Mouse (Mus musculus): ENCODE data around the gene Col6a5. TPM values are rescaled to one million over a fixed set of nuclear protein-coding genes. Genes with fewer than 3 reads are reported as not detected.

Gene Col6a5
- polyA plus RNA-seq, 1 experiment from 2014 or later: 0.21 TPM

GRCm38 (mm10) chr9:105887521-105887920 lies 72.9 kb downstream of the Col6a5 start:
- Histone ChIP-seq H3K27me3 (replicated peaks; ENCODE audit: insufficient read depth, low read length) (no peaks in the 10 kb centered on the region), H3K27ac (ENCODE audit: low read length) (no peak overlapping the region), H3K4me1 (ENCODE audit: insufficient read depth, low read depth, low read length) (no peaks in the 10 kb centered on the region), H3K9me3 (ENCODE audit: low read length) (no peaks in the 10 kb centered on the region), H3K9ac (replicated peaks; ENCODE audit: low read depth) (no peak overlapping the region), H3K4me3 (ENCODE audit: low read depth, low read length) (no peak overlapping the region), H3K36me3 (ENCODE audit: insufficient read depth, low read length) (no peaks in the 10 kb centered on the region), H3K4me2 (replicated peaks; ENCODE audit: low read depth, low read length) (no peak overlapping the region)
- 29% methylated on average over 2 of the region's 2 CpGs for WGBS
- no peak for ATAC-seq
- peak; percentile 11 for DNase-seq (ENCODE audit: low spot score)
- no peak for TF ChIP-seq EP300 (IDR thresholded peaks at IDR 0.05)
- TF ChIP-seq CTCF (IDR thresholded peaks at IDR 0.05): no peak

- Histone ChIP-seq H3K4me3 (ENCODE audit: low read depth, low read length) (no peak overlapping the region), H3K27ac (ENCODE audit: low read length) (no peak overlapping the region), H3K27me3 (replicated peaks; ENCODE audit: insufficient read depth, low read length) (no peaks in the 10 kb centered on the region), H3K36me3 (ENCODE audit: insufficient read depth, low read length) (no peaks in the 10 kb centered on the region), H3K9ac (replicated peaks; ENCODE audit: low read depth) (no peak overlapping the region), H3K9me3 (ENCODE audit: low read length) (no peaks in the 10 kb centered on the region), H3K4me2 (replicated peaks; ENCODE audit: low read depth, low read length) (no peak overlapping the region), H3K4me1 (ENCODE audit: insufficient read depth, low read depth, low read length) (no peaks in the 10 kb centered on the region)
- TF ChIP-seq CTCF (IDR thresholded peaks at IDR 0.05) (no peak), EP300 (IDR thresholded peaks at IDR 0.05) (no peak)
- no peak for DNase-seq (ENCODE audit: low spot score)
- no peak for ATAC-seq
- 75% methylated on average over 17 of the region's 17 CpGs for WGBS
Measured at GRCm38 (mm10) chr9:105884656-105885430, 75.6 kb downstream of the Col6a5 start.

- Histone ChIP-seq H3K27ac (ENCODE audit: low read length) (no peak overlapping the region), H3K9ac (replicated peaks; ENCODE audit: low read depth) (no peak overlapping the region), H3K4me1 (ENCODE audit: insufficient read depth, low read depth, low read length) (no peaks in the 10 kb centered on the region), H3K9me3 (ENCODE audit: low read length) (no peaks in the 10 kb centered on the region), H3K27me3 (replicated peaks; ENCODE audit: insufficient read depth, low read length) (no peaks in the 10 kb centered on the region), H3K4me2 (replicated peaks; ENCODE audit: low read depth, low read length) (no peak overlapping the region), H3K36me3 (ENCODE audit: insufficient read depth, low read length) (no peaks in the 10 kb centered on the region), H3K4me3 (ENCODE audit: low read depth, low read length) (no peak overlapping the region)
- 55% methylated on average over 4 of the region's 4 CpGs for WGBS
- DNase-seq (ENCODE audit: low spot score) (peak; percentile 10), ATAC-seq (peak; percentile 19; the same call in 1 of the 2 replicates)
- no peak for TF ChIP-seq CTCF (IDR thresholded peaks at IDR 0.05)
- no peak for TF ChIP-seq EP300 (IDR thresholded peaks at IDR 0.05)
Measured at GRCm38 (mm10) chr9:105880743-105881142, 79.7 kb downstream of the Col6a5 start.

GRCm38 (mm10) chr9:105878365-105879108 lies 81.9 kb downstream of the Col6a5 start:
- no peaks in the 10 kb centered on the region for H3K4me1 ChIP-seq (ENCODE audit: insufficient read depth, low read depth, low read length)
- H3K36me3 ChIP-seq (ENCODE audit: insufficient read depth, low read length): no peaks in the 10 kb centered on the region
- H3K4me3 ChIP-seq (ENCODE audit: low read depth, low read length): no peak overlapping the region
- TF ChIP-seq CTCF (IDR thresholded peaks at IDR 0.05) (no peak), EP300 (IDR thresholded peaks at IDR 0.05) (no peak)
- no peak overlapping the region for H3K4me2 ChIP-seq (replicated peaks; ENCODE audit: low read depth, low read length)
- no peak for DNase-seq (ENCODE audit: low spot score)
- H3K9ac ChIP-seq (replicated peaks; ENCODE audit: low read depth): no peak overlapping the region
- no peak for ATAC-seq
- H3K9me3 ChIP-seq (ENCODE audit: low read length): no peaks in the 10 kb centered on the region
- 44% methylated on average over 11 of the region's 11 CpGs for WGBS
- no peak overlapping the region for H3K27ac ChIP-seq (ENCODE audit: low read length)
- H3K27me3 ChIP-seq (replicated peaks; ENCODE audit: insufficient read depth, low read length): no peaks in the 10 kb centered on the region

GRCm38 (mm10) chr9:105876124-105876523 lies 84.3 kb downstream of the Col6a5 start:
- Histone ChIP-seq H3K36me3 (ENCODE audit: insufficient read depth, low read length) (no peaks in the 10 kb centered on the region), H3K27ac (ENCODE audit: low read length) (no peak overlapping the region), H3K4me3 (ENCODE audit: low read depth, low read length) (no peak overlapping the region), H3K27me3 (replicated peaks; ENCODE audit: insufficient read depth, low read length) (no peaks in the 10 kb centered on the region), H3K4me1 (ENCODE audit: insufficient read depth, low read depth, low read length) (no peaks in the 10 kb centered on the region), H3K9me3 (ENCODE audit: low read length) (no peaks in the 10 kb centered on the region), H3K4me2 (replicated peaks; ENCODE audit: low read depth, low read length) (no peak overlapping the region), H3K9ac (replicated peaks; ENCODE audit: low read depth) (no peak overlapping the region)
- TF ChIP-seq EP300 (IDR thresholded peaks at IDR 0.05) (no peak), CTCF (IDR thresholded peaks at IDR 0.05) (no peak)
- 85% methylated on average over 4 of the region's 4 CpGs for WGBS
- no peak for DNase-seq (ENCODE audit: low spot score)
- ATAC-seq: no peak

GRCm38 (mm10) chr9:105871643-105872042 lies 88.8 kb downstream of the Col6a5 start:
- Histone ChIP-seq H3K27ac (ENCODE audit: low read length) (no peak overlapping the region), H3K4me1 (ENCODE audit: insufficient read depth, low read depth, low read length) (no peaks in the 10 kb centered on the region), H3K27me3 (replicated peaks; ENCODE audit: insufficient read depth, low read length) (no peaks in the 10 kb centered on the region), H3K36me3 (ENCODE audit: insufficient read depth, low read length) (no peaks in the 10 kb centered on the region), H3K9ac (replicated peaks; ENCODE audit: low read depth) (no peak overlapping the region), H3K4me3 (ENCODE audit: low read depth, low read length) (no peak overlapping the region), H3K4me2 (replicated peaks; ENCODE audit: low read depth, low read length) (no peak overlapping the region), H3K9me3 (ENCODE audit: low read length) (no peaks in the 10 kb centered on the region)
- TF ChIP-seq CTCF (IDR thresholded peaks at IDR 0.05) (no peak), EP300 (IDR thresholded peaks at IDR 0.05) (no peak)
- DNase-seq (ENCODE audit: low spot score) (no peak), ATAC-seq (no peak)
- WGBS: 54% methylated on average over 14 of the region's 14 CpGs
